Mouse (Mus musculus): ENCODE measurements around the gene Ctsh.

- TF ChIP-seq POLR2A (IDR thresholded peaks at IDR 0.05; ENCODE audit: low read depth, low read length) (no peak), CTCF (conservative IDR thresholded peaks at IDR 0.05; ENCODE audit: insufficient read depth, insufficient read length, low read depth, low read length) (peak; percentile 16; the same call in 1 of the 2 replicates)
These were observed 26.2 kb upstream of the Ctsh start for GRCm38 (mm10) chr9:90027709-90028108.

All from kidney, adult 2 months (tissue).